Mouse (Mus musculus): Measurements from ENCODE around the gene Rims4.

DNA sequence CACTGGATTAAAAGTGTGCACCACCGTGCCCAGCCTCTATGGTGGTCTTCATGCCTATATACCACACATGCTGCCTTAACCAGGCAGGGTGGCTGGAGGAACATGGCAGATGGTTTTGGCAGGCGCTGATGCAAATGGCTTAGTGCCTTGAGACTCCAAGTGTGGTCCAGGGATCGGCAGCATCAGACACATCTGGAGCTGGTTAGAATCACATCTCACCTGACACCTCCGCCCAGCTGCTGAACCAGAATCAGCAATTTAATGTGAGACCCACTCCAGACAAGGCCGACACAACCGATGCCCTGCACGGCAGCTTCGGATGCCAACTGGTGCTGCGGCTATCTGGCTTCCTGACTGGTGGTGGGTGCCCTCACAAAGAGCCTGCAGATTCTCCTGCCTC is 52.4 kb downstream of the Rims4 start:
- TF ChIP-seq POLR2A (IDR thresholded peaks at IDR 0.05; ENCODE audit: borderline replicate concordance, extremely low read depth, low read depth, low read length) = no peak
- TF ChIP-seq CTCF (IDR thresholded peaks at IDR 0.05; ENCODE audit: insufficient read depth, low read length) = no peak
